Mouse (Mus musculus): ENCODE measurements around the gene Kcna2. TPM values are rescaled to one million over a fixed set of nuclear protein-coding genes. Genes with fewer than 3 reads are reported as not detected.

Kcna2 gene
- polyA plus RNA-seq, 1 experiment from 2014 or later = 1.2 TPM

GRCm38 (mm10) chr3:107084586-107084985 lies 16.4 kb upstream of the Kcna2 start:
- WGBS = 89% methylated on average over 3 of the region's 3 CpGs
- Histone ChIP-seq H3K27me3 (no peaks in the 10 kb centered on the region), H3K4me2 (replicated peaks) (no peak overlapping the region), H3K4me1 (replicated peaks) (no peaks in the 10 kb centered on the region; the same call in 1 of the 2 replicates), H3K4me3 (replicated peaks) (no peak overlapping the region), H3K36me3 (no peaks in the 10 kb centered on the region), H3K9ac (replicated peaks) (no peak overlapping the region), H3K9me3 (no peaks in the 10 kb centered on the region), H3K27ac (no peak overlapping the region)
- no peak for ATAC-seq

DNA sequence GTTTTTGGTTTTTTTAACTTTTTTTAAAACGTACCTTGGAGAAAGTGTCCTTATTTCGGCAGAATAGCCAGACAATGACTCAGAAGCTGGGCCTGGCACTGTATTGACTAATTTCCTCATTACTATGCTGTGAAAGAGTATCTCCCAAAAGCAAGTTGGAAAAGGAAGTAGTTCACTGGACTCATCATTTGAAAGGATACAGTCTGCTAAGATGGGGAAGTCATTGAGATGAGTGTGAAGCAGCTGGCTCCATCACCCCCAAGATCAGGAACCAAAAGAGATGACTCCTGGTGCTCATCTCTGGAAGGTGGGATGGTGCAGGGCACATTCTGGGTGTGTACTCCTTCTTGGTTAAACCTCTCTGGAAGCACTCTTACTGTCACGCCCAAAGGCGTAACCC lies 13.5 kb upstream of the Kcna2 start:
- Histone ChIP-seq H3K36me3 (no peaks in the 10 kb centered on the region), H3K9me3 (no peaks in the 10 kb centered on the region), H3K27me3 (no peaks in the 10 kb centered on the region), H3K27ac (no peak overlapping the region), H3K4me3 (replicated peaks) (no peak overlapping the region), H3K4me2 (replicated peaks) (no peak overlapping the region), H3K4me1 (replicated peaks) (no peaks in the 10 kb centered on the region), H3K9ac (replicated peaks) (no peak overlapping the region)
- 94% methylated on average over 4 of the region's 4 CpGs for WGBS
- ATAC-seq = no peak

DNA sequence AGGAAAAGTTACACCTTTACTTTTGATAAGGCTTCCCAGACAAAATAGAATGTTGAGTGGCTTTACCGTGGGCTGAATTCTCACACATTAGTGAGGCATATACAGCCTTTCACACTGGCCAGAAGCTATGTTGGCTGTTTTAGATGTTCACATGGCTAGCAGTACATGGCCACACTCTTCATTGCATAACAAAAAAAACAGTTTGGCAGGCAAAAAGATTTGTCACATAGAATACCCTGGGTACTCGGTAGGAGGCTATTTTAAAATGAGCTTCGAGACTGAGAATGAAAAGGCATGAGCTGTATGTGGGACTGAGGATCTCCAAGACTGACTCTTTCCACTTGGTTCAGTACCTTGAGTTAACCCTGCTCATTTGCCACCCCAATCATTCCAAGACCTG lies 12.1 kb upstream of the Kcna2 start:
- H3K4me1 ChIP-seq (replicated peaks) = no peaks in the 10 kb centered on the region
- no peaks in the 10 kb centered on the region for H3K36me3 ChIP-seq
- H3K4me2 ChIP-seq (replicated peaks) = no peak overlapping the region
- WGBS = 84% methylated on average over 3 of the region's 3 CpGs
- H3K27ac ChIP-seq = no peak overlapping the region
- H3K27me3 ChIP-seq = no peaks in the 10 kb centered on the region
- H3K9ac ChIP-seq (replicated peaks) = no peak overlapping the region
- ATAC-seq = no peak
- no peak overlapping the region for H3K4me3 ChIP-seq (replicated peaks)
- no peaks in the 10 kb centered on the region for H3K9me3 ChIP-seq

- Histone ChIP-seq H3K4me3 (replicated peaks) (no peak overlapping the region), H3K36me3 (no peaks in the 10 kb centered on the region), H3K4me1 (replicated peaks) (0 out of 2 replicates have a peak, but pooled peaks cover 4% of the 10 kb centered on the region), H3K4me2 (replicated peaks) (no peak overlapping the region), H3K9ac (replicated peaks) (no peak overlapping the region), H3K27me3 (no peaks in the 10 kb centered on the region), H3K9me3 (no peaks in the 10 kb centered on the region), H3K27ac (no peak overlapping the region)
- WGBS = 79% methylated on average over 3 of the region's 3 CpGs
- ATAC-seq = no peak
Observed at GRCm38 (mm10) chr3:107089475-107089874, 11.5 kb upstream of the Kcna2 start.

- H3K9me3 ChIP-seq = no peaks in the 10 kb centered on the region
- 85% methylated on average over 7 of the region's 7 CpGs for WGBS
Observed at GRCm38 (mm10) chr3:107090001-107090400, 10.9 kb upstream of the Kcna2 start.

DNA sequence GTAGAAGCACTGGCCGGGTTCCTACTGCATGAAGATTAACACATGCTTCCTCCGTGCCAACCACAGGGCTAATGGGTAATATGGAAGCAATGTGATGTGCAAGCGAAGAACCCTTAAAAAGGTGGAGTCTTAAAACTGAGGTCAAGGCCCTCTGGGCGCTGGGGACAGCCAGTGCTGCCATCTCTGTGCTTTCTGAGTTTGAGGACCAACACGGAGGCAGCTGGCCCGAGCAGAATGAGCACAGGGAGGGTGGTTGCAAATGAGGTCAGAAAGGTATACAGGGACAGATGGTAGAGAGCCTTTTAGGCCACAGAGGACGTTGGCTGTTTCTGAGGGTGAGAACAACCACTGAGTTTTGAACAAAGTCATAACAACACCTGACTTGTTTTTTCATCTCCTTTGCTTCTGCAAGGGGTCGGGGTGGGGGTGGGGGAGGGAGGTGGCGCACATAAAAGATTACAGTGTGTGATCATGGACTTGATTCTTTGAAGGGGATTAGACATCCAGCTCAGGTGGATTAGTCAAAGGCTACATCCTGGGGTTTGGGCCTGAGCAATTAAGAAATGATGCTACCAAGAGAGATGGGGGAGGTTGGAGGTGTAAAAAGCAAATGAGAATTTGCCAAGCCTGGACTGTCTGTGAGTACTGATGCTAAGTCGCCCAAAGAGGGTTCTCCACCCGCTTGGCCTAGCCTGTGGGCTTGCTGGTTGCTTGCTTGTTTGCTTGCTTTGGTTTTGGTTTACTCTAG lies 10.4 kb upstream of the Kcna2 start:
- H3K4me3 ChIP-seq (replicated peaks) = no peak overlapping the region
- H3K4me1 ChIP-seq (replicated peaks) = 0 out of 2 replicates have a peak, but pooled peaks cover 4% of the 10 kb centered on the region
- H3K27me3 ChIP-seq = no peaks in the 10 kb centered on the region
- WGBS = 74% methylated on average over 11 of the region's 11 CpGs
- H3K27ac ChIP-seq = no peak overlapping the region
- H3K9ac ChIP-seq (replicated peaks) = no peak overlapping the region
- H3K9me3 ChIP-seq = no peaks in the 10 kb centered on the region
- no peak overlapping the region for H3K4me2 ChIP-seq (replicated peaks)
- ATAC-seq = no peak
- no peaks in the 10 kb centered on the region for H3K36me3 ChIP-seq

More at GRCm38 (mm10) chr3:107090001-107090400, 10.9 kb upstream of the Kcna2 start:
- no peak overlapping the region for H3K9ac ChIP-seq (replicated peaks)
- no peaks in the 10 kb centered on the region for H3K27me3 ChIP-seq
- H3K27ac ChIP-seq = no peak overlapping the region
- H3K36me3 ChIP-seq = no peaks in the 10 kb centered on the region
- H3K4me3 ChIP-seq (replicated peaks) = no peak overlapping the region
- no peak overlapping the region for H3K4me2 ChIP-seq (replicated peaks)
- H3K4me1 ChIP-seq (replicated peaks) = 0 out of 2 replicates have a peak, but pooled peaks cover 4% of the 10 kb centered on the region
- ATAC-seq = no peak

DNA sequence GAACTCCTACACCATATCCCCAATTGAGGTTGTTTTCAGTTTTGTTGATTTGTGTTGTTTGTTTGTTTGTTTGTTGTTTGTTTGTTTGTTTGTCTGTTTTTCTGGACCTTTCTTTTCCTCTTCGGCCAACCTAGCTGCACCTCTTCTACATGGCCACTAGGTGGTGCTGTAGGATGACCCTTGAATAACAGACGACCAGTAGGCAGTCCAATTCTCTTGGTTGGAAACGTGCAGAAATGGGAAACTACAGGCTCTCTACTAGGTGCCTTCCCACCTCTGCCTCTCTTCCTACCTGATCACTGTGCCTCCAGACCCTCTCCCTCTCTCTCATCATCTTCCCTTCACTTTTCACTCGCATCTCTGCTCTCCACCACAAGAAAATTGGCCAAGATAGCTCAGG lies 6.9 kb upstream of the Kcna2 start:
- Histone ChIP-seq H3K27me3 (0 out of 2 replicates have a peak, but pooled peaks cover 4% of the 10 kb centered on the region), H3K4me3 (replicated peaks) (no peak overlapping the region), H3K9ac (replicated peaks) (no peak overlapping the region), H3K4me2 (replicated peaks) (no peak overlapping the region), H3K27ac (no peak overlapping the region), H3K36me3 (no peaks in the 10 kb centered on the region), H3K9me3 (no peaks in the 10 kb centered on the region), H3K4me1 (replicated peaks) (0 out of 2 replicates have a peak, but pooled peaks cover 4% of the 10 kb centered on the region)
- 3% methylated on average over 4 of the region's 4 CpGs for WGBS
- peak; percentile 72 for ATAC-seq

DNA sequence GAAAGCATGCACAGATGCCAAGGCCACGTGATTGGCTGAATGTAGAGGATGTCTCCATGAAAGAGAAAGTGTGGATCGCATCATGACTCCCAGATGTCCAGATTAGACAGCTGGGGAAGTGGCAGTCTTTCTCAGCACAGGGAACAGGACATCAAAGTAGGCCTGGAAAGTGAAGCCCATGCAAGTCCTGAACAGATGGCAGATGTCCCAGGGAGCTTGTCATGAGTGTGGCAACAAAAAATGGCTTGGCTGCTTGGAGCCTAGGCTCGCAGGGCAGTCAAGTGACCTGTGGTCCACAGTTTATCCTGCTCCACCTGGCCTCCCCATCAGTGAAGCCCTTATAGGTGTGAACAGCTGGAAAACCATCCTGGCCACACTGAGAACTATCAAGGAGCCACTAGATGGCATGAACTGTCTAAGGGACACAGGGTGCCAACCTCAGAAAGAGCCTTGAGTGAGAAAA lies 4.6 kb upstream of the Kcna2 start:
- Histone ChIP-seq H3K27ac (no peak overlapping the region), H3K9me3 (no peaks in the 10 kb centered on the region), H3K9ac (replicated peaks) (no peak overlapping the region), H3K4me3 (replicated peaks) (no peak overlapping the region), H3K4me2 (replicated peaks) (no peak overlapping the region), H3K36me3 (no peaks in the 10 kb centered on the region), H3K27me3 (peaks cover 22% of the 10 kb centered on the region), H3K4me1 (replicated peaks) (peaks cover 14% of the 10 kb centered on the region)
- ATAC-seq = no peak
- 86% methylated on average over 3 of the region's 3 CpGs for WGBS

DNA sequence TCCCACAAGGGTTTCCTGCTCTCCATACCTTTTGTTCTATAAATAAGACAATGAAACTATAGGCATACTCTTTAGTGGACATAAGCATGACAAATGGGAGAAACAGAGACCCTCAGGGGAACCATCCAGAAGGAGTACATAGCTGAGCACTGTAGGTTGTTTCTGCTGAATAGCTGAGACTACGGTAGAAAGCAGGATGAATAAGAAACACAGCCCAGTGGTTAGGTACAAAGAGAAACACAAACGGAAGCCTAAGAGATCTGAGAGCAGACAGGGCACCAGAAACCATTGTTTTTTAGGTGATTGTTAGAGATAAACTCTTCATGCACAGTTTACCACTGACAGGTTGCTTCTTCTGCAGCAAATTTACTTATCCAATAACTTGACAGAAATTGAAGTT lies 1.1 kb upstream of the Kcna2 start:
- H3K4me1 ChIP-seq (replicated peaks) = peaks cover 26% of the 10 kb centered on the region
- no peak overlapping the region for H3K4me2 ChIP-seq (replicated peaks)
- no peak for ATAC-seq
- H3K27me3 ChIP-seq = peaks cover 34% of the 10 kb centered on the region
- no peak overlapping the region for H3K27ac ChIP-seq
- no peak overlapping the region for H3K9ac ChIP-seq (replicated peaks)
- no peaks in the 10 kb centered on the region for H3K36me3 ChIP-seq
- WGBS = 23% methylated on average over 2 of the region's 2 CpGs
- H3K4me3 ChIP-seq (replicated peaks) = no peak overlapping the region
- H3K9me3 ChIP-seq = no peaks in the 10 kb centered on the region

GRCm38 (mm10) chr3:107101456-107101786 lies 475 bp downstream of the Kcna2 start:
- Histone ChIP-seq H3K9ac (replicated peaks) (peak overlapping the region; percentile 85), H3K27ac (peak overlapping the region; percentile 83), H3K4me2 (replicated peaks) (peak overlapping the region; percentile 94), H3K4me1 (replicated peaks) (peaks cover 37% of the 10 kb centered on the region), H3K4me3 (replicated peaks) (peak overlapping the region; percentile 80), H3K9me3 (no peaks in the 10 kb centered on the region), H3K27me3 (peaks cover 34% of the 10 kb centered on the region), H3K36me3 (peaks cover 3% of the 10 kb centered on the region; the same call in 1 of the 2 replicates)
- 0% methylated on average over 39 of the region's 41 CpGs for WGBS
- peak; percentile 82 for ATAC-seq

DNA sequence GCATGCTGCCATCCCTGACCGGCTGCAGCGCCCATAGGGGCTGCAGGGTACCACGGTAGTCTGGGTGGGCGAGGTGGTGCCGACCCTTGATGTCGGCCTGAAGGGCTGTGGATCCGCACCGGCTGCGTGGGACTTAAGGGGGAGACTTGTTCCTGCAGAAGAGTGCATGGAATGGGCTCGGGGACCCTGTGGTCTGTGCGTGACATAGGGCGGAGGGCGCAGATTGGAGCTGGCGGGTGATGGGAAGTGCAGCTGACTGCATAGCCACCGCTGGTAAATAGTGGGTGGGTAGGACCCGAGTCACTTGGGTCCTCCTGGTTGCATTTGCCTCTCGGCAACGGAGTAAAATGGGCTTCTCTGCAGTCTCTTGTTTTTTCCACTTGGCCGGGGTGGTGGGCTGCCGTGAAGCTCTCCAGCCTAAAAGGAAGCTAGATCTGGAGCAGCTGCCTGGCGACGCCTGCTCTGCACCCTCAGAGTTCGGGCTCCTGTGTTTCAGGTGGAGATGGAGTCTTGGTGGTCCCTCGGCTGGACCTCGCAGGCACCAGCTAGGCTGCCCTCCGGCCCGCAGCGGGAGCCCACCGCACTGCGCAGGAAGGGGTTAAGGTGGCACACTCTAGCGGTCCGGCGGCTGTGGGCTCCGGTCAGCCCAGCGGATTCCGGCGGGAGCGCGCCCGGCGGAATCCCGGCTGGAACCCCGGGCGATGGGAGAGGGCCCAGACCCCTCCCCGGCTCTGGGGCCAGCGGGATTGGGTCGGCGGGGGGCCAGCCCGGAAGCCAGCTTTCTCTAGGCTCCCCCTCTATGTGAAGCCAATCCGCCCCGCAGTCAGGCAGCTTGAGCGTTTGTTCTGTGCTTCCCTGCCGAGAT lies 1.1 kb downstream of the Kcna2 start:
- H3K36me3 ChIP-seq = peaks cover 3% of the 10 kb centered on the region; the same call in 1 of the 2 replicates
- ATAC-seq = peak; percentile 89
- peaks cover 39% of the 10 kb centered on the region for H3K4me1 ChIP-seq (replicated peaks)
- WGBS = under 1% methylated on average over 53 of the region's 53 CpGs
- no peaks in the 10 kb centered on the region for H3K9me3 ChIP-seq
- H3K27me3 ChIP-seq = peaks cover 34% of the 10 kb centered on the region
- peak overlapping the region; percentile 94 for H3K4me2 ChIP-seq (replicated peaks)
- peak overlapping the region; percentile 83 for H3K27ac ChIP-seq
- H3K9ac ChIP-seq (replicated peaks) = peak overlapping the region; percentile 85
- peak overlapping the region; percentile 80 for H3K4me3 ChIP-seq (replicated peaks)

DNA sequence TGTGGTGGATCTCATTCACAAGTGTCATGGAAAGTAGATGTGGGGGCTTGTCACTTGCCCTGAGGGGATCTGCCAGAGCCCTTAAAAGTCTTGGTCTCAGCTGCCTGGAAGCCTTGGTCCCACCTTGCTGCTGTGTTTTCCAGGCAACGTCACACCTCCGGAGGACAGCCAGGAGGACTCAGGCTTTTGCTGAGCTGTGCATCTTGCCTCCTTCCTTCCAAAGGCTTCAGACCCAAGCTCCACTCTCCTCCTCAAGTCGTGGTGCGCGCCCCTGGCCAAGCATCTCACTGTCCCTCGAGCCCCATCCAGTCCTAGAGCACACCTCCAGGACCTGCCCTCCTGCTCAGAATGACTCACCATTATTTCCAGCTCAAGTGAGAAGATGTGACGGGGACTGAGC lies 2.1 kb downstream of the Kcna2 start:
- peak overlapping the region; percentile 94 for H3K4me2 ChIP-seq (replicated peaks)
- H3K27ac ChIP-seq = no peak overlapping the region
- no peaks in the 10 kb centered on the region for H3K9me3 ChIP-seq
- H3K27me3 ChIP-seq = peaks cover 31% of the 10 kb centered on the region
- ATAC-seq = no peak
- H3K4me3 ChIP-seq (replicated peaks) = peak overlapping the region; percentile 80
- H3K4me1 ChIP-seq (replicated peaks) = peaks cover 39% of the 10 kb centered on the region
- H3K9ac ChIP-seq (replicated peaks) = peak overlapping the region; percentile 85
- 75% methylated on average over 7 of the region's 7 CpGs for WGBS
- peaks cover 3% of the 10 kb centered on the region; the same call in 1 of the 2 replicates for H3K36me3 ChIP-seq
